Mouse (Mus musculus) c-Kit-positive CD71-positive TER-119-negative erythroid progenitor cells, embryonic 14.5 days (primary cell): ENCODE measurements around the gene Tstd2.

Source experiments
- DNase-seq: peaks from one replicate; pipeline ENCODE4 v3.0.0-alpha.2; 2013; ENCODE audit warnings: low read depth

Gene Tstd2

DNA sequence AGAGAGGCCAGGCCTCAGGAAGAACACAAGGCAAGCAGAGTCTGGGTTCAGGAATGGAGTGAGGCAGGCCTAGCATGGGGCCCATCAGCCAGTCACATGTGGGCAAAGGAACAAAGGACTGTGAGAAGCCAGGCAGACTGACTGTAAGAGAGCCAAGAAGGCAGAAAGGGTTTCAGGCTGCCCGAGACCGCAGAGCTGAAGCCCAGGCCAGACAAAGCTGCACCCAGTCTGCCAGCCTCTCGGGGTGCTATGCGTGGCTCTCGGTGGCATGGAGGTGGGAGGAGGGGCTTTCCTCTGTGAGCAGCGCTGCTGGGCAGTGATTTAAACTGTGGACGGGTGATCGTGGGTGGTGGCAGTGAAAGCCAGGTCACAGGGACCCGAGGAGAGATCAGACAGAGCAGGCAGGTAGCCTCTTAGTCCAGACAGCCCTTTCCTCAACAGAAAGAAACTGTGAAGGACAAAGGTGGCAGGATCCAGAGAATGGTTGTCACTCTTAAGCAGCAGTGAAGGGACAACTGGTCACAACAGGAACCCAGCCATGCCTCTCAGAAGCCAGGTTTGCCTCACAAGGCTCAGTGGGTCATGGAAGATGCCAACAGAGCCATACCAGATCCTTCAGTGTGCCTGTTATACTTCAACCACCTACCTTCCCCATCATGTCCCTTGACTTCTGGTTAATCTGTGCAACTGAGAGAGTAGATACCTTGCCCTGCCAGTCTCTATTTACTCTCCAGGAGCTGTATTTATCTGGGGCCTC lies 53.9 kb downstream of the Tstd2 start:
- no peak for DNase-seq

DNA sequence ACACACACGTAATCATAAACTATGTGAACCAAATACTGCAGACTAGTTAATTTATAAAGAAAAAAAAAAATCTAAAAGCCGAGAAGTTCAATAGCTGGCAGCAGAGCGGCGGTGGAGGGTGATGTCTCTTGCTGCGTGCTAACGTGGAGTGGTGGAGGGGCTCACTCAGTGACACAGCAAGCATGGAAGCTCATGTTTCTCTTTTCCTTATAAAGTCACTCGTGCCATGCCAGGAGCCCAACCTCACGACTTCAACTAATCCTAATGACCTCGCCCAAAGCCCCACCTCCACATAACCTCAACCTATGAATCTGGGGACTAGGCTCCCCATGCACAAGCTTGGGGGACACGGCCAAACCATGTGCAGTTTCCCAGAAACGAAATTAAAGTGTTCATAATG lies 55.9 kb downstream of the Tstd2 start:
- DNase-seq = no peak

- DNase-seq = no peak
Observed at GRCm38 (mm10) chr4:46080261-46080660, 58.2 kb downstream of the Tstd2 start.

DNA sequence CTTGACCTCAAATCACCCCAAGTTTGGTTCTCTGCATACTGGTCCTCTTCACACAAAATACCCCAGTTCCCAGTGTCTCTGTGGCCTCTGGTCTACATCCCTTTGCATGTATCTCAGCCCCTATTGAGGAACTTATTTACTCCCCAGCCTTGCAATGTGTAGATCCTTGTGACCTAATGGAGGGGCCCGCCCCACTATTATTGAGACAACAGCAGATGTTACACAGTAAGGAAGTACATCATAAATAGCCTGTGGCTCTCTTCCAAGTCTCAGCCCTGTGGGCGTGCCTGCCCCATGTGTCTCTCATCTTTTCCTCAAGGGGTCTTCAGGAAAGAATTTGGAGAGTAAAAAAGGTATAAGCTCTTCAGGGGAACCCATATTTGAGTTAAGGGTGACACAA lies 61.6 kb downstream of the Tstd2 start:
- DNase-seq = no peak

GRCm38 (mm10) chr4:46075664-46076063 lies 62.8 kb downstream of the Tstd2 start:
- DNase-seq = no peak

DNA sequence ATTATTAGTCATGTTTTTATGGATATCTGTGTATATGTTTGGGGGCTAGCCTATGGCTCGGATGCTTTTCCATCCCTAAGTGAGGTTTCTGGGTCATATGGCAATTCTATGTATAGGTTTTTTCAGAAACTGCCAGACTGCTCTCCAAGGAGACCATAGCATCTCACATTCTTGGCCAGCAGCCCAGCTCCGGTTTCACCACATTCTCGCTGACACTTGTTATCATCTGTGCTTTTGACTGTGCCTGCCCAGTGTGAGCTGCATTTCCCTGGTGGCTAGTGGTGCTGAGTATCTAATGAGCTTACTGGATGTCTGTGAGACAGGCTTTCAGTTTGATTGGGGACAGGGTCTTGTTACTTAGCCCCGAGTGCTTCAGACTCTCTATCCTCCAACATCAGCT lies 64.8 kb downstream of the Tstd2 start:
- no peak for DNase-seq

- DNase-seq = no peak
Observed at GRCm38 (mm10) chr4:46072631-46073030, 65.9 kb downstream of the Tstd2 start.

DNA sequence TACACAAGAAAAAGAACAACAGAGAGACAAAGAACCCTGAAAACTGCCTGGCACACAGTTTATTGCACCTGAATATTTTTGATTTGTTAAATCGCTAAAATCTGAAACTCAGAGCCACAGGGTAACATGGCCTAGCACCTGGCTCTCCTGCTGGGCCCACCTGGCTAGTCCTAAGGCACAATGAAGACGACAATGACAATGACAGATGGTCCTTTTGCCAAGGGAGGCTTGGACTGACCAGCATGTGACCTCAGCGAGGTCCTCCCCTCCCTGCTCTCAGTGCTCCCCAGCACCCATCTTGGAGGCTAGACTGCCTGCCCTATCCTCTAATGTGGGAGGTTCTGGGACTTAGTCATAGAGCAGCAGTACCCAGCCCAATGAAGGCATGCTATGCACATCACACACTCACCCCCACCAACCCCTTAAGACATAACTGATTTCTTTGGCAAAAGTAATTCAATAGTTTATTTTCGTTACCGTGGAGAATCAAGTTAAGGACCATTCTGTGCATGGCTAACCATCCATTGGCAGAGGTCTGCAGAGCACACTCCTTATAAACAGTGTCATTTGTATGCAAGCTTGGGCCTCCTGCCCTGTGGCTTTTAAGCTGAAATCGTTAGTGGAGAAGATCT lies 68.5 kb downstream of the Tstd2 start:
- DNase-seq = no peak

DNA sequence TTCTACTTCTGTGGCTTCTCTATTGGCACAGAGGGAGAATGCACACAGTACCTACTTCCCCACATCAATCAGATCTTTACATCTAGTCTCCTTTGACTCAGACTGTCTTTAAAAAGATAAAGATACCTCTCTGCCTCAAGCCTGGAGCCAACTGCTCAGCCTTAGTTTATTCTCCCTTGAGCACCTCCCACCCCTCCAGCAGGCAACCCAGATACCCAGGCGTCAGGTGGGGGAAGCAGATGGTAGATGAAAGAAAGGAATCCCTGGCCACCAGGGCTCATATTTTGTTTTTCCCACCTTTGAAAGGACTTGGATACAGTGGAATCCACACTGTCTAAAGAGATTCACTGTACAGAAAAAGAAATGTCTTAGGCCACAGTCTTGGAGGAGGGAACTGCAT lies 69.9 kb downstream of the Tstd2 start:
- DNase-seq = no peak

DNA sequence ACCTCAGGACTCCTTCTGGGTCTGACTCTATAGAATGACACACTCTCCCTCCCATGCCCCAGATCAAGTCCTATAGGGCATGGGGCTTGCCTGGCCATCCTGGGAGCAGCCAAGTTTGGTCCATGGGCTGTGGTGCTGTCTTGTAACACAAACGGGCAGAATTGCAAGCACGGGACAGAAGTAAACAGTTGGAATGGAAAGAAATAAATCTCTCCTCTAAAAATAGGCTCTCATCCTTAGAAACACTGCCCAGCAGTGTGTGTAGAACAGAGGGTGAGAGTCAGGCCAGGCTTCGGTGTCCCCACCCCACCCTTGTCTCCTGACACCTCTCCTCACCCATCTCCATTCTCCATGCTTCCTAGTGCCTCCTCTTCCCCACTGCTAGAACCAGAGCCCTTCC lies 70.4 kb downstream of the Tstd2 start:
- no peak for DNase-seq

GRCm38 (mm10) chr4:46065695-46066340 lies 72.7 kb downstream of the Tstd2 start:
- no peak for DNase-seq

- DNase-seq = no peak
Observed at GRCm38 (mm10) chr4:46064961-46065360, 73.5 kb downstream of the Tstd2 start.
